Mouse (Mus musculus): ENCODE measurements around the gene Fbxo34.

GRCm38 (mm10) chr14:47461997-47462396 is 11.8 kb downstream of the Fbxo34 start:
- TF ChIP-seq GATA1 (IDR thresholded peaks at IDR 0.05; ENCODE audit: borderline replicate concordance, low read length), result no peak
- TF ChIP-seq FLI1 (IDR thresholded peaks at IDR 0.05; ENCODE audit: low read length), result no peak
